Mouse (Mus musculus): ENCODE measurements around the gene Adgre5. TPM values are rescaled to one million over a fixed set of nuclear protein-coding genes. Genes with fewer than 3 reads are reported as not detected.

The Adgre5 gene
- polyA plus RNA-seq, 1 experiment from 2014 or later: 18.3 TPM

GRCm38 (mm10) chr8:83732919-83733318 is 8.2 kb downstream of the Adgre5 start:
- no peaks in the 10 kb centered on the region for H3K9me3 ChIP-seq (replicated peaks; ENCODE audit: control insufficient read depth, low read length)
- H3K4me1 ChIP-seq (ENCODE audit: control insufficient read depth, low read depth, low read length): peaks cover under 1% of the 10 kb centered on the region
- no peak overlapping the region for H3K27ac ChIP-seq (ENCODE audit: low read length)
- 55% methylated on average over 6 of the region's 6 CpGs for WGBS (ENCODE audit: insufficient replicate concordance)
- no peaks in the 10 kb centered on the region for H3K36me3 ChIP-seq (ENCODE audit: control insufficient read depth, insufficient read depth)
- H3K9ac ChIP-seq (ENCODE audit: low read depth, low read length): no peak overlapping the region
- no peak overlapping the region for H3K4me3 ChIP-seq (ENCODE audit: low read depth, low read length)
- ATAC-seq (ENCODE audit: low read depth): no peak
- no peak overlapping the region for H3K4me2 ChIP-seq (ENCODE audit: low read depth, low read length)
- H3K27me3 ChIP-seq (ENCODE audit: control insufficient read depth, insufficient read depth, low read depth, low read length): no peaks in the 10 kb centered on the region

- Histone ChIP-seq H3K27ac (ENCODE audit: low read length) (no peak overlapping the region), H3K27me3 (ENCODE audit: control insufficient read depth, insufficient read depth, low read depth, low read length) (no peaks in the 10 kb centered on the region), H3K4me2 (ENCODE audit: low read depth, low read length) (no peak overlapping the region), H3K4me1 (ENCODE audit: control insufficient read depth, low read depth, low read length) (no peaks in the 10 kb centered on the region), H3K9ac (ENCODE audit: low read depth, low read length) (no peak overlapping the region), H3K4me3 (ENCODE audit: low read depth, low read length) (no peak overlapping the region), H3K36me3 (ENCODE audit: control insufficient read depth, insufficient read depth) (no peaks in the 10 kb centered on the region), H3K9me3 (replicated peaks; ENCODE audit: control insufficient read depth, low read length) (no peaks in the 10 kb centered on the region)
- 65% methylated on average over 5 of the region's 5 CpGs for WGBS (ENCODE audit: insufficient replicate concordance)
- no peak for ATAC-seq (ENCODE audit: low read depth)
Measured at GRCm38 (mm10) chr8:83731906-83732305, 9.2 kb downstream of the Adgre5 start.

GRCm38 (mm10) chr8:83729009-83729807 is 11.9 kb downstream of the Adgre5 start:
- peaks cover 19% of the 10 kb centered on the region for H3K36me3 ChIP-seq (ENCODE audit: control insufficient read depth, insufficient read depth)
- H3K4me1 ChIP-seq (ENCODE audit: control insufficient read depth, low read depth, low read length): peaks cover 5% of the 10 kb centered on the region
- ATAC-seq (ENCODE audit: low read depth): no peak
- H3K9me3 ChIP-seq (replicated peaks; ENCODE audit: control insufficient read depth, low read length): no peaks in the 10 kb centered on the region
- H3K27ac ChIP-seq (ENCODE audit: low read length): no peak overlapping the region
- no peaks in the 10 kb centered on the region for H3K27me3 ChIP-seq (ENCODE audit: control insufficient read depth, insufficient read depth, low read depth, low read length)
- WGBS (ENCODE audit: insufficient replicate concordance): 67% methylated on average over 11 of the region's 11 CpGs
- H3K4me3 ChIP-seq (ENCODE audit: low read depth, low read length): no peak overlapping the region
- no peak overlapping the region for H3K9ac ChIP-seq (ENCODE audit: low read depth, low read length)
- H3K4me2 ChIP-seq (ENCODE audit: low read depth, low read length): no peak overlapping the region

- Histone ChIP-seq H3K9me3 (replicated peaks; ENCODE audit: control insufficient read depth, low read length) (no peaks in the 10 kb centered on the region), H3K4me2 (ENCODE audit: low read depth, low read length) (no peak overlapping the region), H3K36me3 (ENCODE audit: control insufficient read depth, insufficient read depth) (peaks cover 55% of the 10 kb centered on the region), H3K4me3 (ENCODE audit: low read depth, low read length) (no peak overlapping the region), H3K4me1 (ENCODE audit: control insufficient read depth, low read depth, low read length) (peaks cover 9% of the 10 kb centered on the region), H3K9ac (ENCODE audit: low read depth, low read length) (no peak overlapping the region), H3K27me3 (ENCODE audit: control insufficient read depth, insufficient read depth, low read depth, low read length) (no peaks in the 10 kb centered on the region), H3K27ac (ENCODE audit: low read length) (no peak overlapping the region)
- ATAC-seq (ENCODE audit: low read depth): no peak
- 81% methylated on average over 8 of the region's 8 CpGs for WGBS (ENCODE audit: insufficient replicate concordance)
Measured at GRCm38 (mm10) chr8:83725521-83726102, 15.5 kb downstream of the Adgre5 start.

- H3K9ac ChIP-seq (ENCODE audit: low read depth, low read length): no peak overlapping the region
- no peak overlapping the region for H3K4me2 ChIP-seq (ENCODE audit: low read depth, low read length)
- peak; percentile 70 for ATAC-seq (ENCODE audit: low read depth)
- H3K27me3 ChIP-seq (ENCODE audit: control insufficient read depth, insufficient read depth, low read depth, low read length): no peaks in the 10 kb centered on the region
- H3K27ac ChIP-seq (ENCODE audit: low read length): no peak overlapping the region
- H3K4me3 ChIP-seq (ENCODE audit: low read depth, low read length): no peak overlapping the region
- H3K9me3 ChIP-seq (replicated peaks; ENCODE audit: control insufficient read depth, low read length): no peaks in the 10 kb centered on the region
- H3K36me3 ChIP-seq (ENCODE audit: control insufficient read depth, insufficient read depth): peaks cover 62% of the 10 kb centered on the region
- WGBS (ENCODE audit: insufficient replicate concordance): 37% methylated on average over 15 of the region's 15 CpGs
- peaks cover 9% of the 10 kb centered on the region for H3K4me1 ChIP-seq (ENCODE audit: control insufficient read depth, low read depth, low read length)
Measured at GRCm38 (mm10) chr8:83724697-83725482, 16.2 kb downstream of the Adgre5 start.

- H3K9ac ChIP-seq (ENCODE audit: low read depth, low read length): no peak overlapping the region
- H3K27ac ChIP-seq (ENCODE audit: low read length): no peak overlapping the region
- H3K36me3 ChIP-seq (ENCODE audit: control insufficient read depth, insufficient read depth): peaks cover 68% of the 10 kb centered on the region
- H3K9me3 ChIP-seq (replicated peaks; ENCODE audit: control insufficient read depth, low read length): no peaks in the 10 kb centered on the region
- no peak overlapping the region for H3K4me3 ChIP-seq (ENCODE audit: low read depth, low read length)
- no peak overlapping the region for H3K4me2 ChIP-seq (ENCODE audit: low read depth, low read length)
- H3K4me1 ChIP-seq (ENCODE audit: control insufficient read depth, low read depth, low read length): peaks cover 9% of the 10 kb centered on the region
- no peak for ATAC-seq (ENCODE audit: low read depth)
- 78% methylated on average over 11 of the region's 11 CpGs for WGBS (ENCODE audit: insufficient replicate concordance)
- no peaks in the 10 kb centered on the region for H3K27me3 ChIP-seq (ENCODE audit: control insufficient read depth, insufficient read depth, low read depth, low read length)
Measured at GRCm38 (mm10) chr8:83723447-83724083, 17.6 kb downstream of the Adgre5 start.

GRCm38 (mm10) chr8:83722631-83723030 is 18.5 kb downstream of the Adgre5 start:
- WGBS (ENCODE audit: insufficient replicate concordance): 82% methylated on average over 12 of the region's 12 CpGs
- Histone ChIP-seq H3K27ac (ENCODE audit: low read length) (no peak overlapping the region), H3K4me2 (ENCODE audit: low read depth, low read length) (no peak overlapping the region), H3K36me3 (ENCODE audit: control insufficient read depth, insufficient read depth) (peaks cover 68% of the 10 kb centered on the region), H3K4me3 (ENCODE audit: low read depth, low read length) (no peak overlapping the region), H3K9me3 (replicated peaks; ENCODE audit: control insufficient read depth, low read length) (no peaks in the 10 kb centered on the region), H3K4me1 (ENCODE audit: control insufficient read depth, low read depth, low read length) (peaks cover 9% of the 10 kb centered on the region), H3K9ac (ENCODE audit: low read depth, low read length) (no peak overlapping the region), H3K27me3 (ENCODE audit: control insufficient read depth, insufficient read depth, low read depth, low read length) (no peaks in the 10 kb centered on the region)
- no peak for ATAC-seq (ENCODE audit: low read depth)

GRCm38 (mm10) chr8:83721405-83722025 is 19.6 kb downstream of the Adgre5 start:
- 87% methylated on average over 25 of the region's 25 CpGs for WGBS (ENCODE audit: insufficient replicate concordance)
- Histone ChIP-seq H3K36me3 (ENCODE audit: control insufficient read depth, insufficient read depth) (peaks cover 68% of the 10 kb centered on the region), H3K4me1 (ENCODE audit: control insufficient read depth, low read depth, low read length) (peaks cover 19% of the 10 kb centered on the region), H3K4me3 (ENCODE audit: low read depth, low read length) (no peak overlapping the region), H3K9ac (ENCODE audit: low read depth, low read length) (no peak overlapping the region), H3K9me3 (replicated peaks; ENCODE audit: control insufficient read depth, low read length) (no peaks in the 10 kb centered on the region), H3K4me2 (ENCODE audit: low read depth, low read length) (no peak overlapping the region), H3K27me3 (ENCODE audit: control insufficient read depth, insufficient read depth, low read depth, low read length) (no peaks in the 10 kb centered on the region), H3K27ac (ENCODE audit: low read length) (no peak overlapping the region)
- ATAC-seq (ENCODE audit: low read depth): no peak

Data from liver, embryonic 16.5 days (tissue).